Mouse (Mus musculus) lung, postnatal 0 days (tissue): ENCODE results near the gene Gcn1l1.

Experiments used
- CTCF ChIP-seq: IDR thresholded peaks from 2 replicates; pipeline ENCODE4 v1.5.1; 2016; ENCODE audit warnings: antibody characterized with exemption, mild to moderate bottlenecking
- EP300 ChIP-seq: IDR thresholded peaks from 2 replicates; pipeline ENCODE4 v1.6.1; 2016; ENCODE audit warnings: antibody characterized with exemption, mild to moderate bottlenecking, control low read depth

GRCm38 (mm10) chr5:115531671-115532270 lies 33.3 kb upstream of the Gcn1l1 start:
- no peak for TF ChIP-seq EP300
- no peak for TF ChIP-seq CTCF
